17 mouse cellular contexts compared by ENCODE assay signal in the genomic region with DNA sequence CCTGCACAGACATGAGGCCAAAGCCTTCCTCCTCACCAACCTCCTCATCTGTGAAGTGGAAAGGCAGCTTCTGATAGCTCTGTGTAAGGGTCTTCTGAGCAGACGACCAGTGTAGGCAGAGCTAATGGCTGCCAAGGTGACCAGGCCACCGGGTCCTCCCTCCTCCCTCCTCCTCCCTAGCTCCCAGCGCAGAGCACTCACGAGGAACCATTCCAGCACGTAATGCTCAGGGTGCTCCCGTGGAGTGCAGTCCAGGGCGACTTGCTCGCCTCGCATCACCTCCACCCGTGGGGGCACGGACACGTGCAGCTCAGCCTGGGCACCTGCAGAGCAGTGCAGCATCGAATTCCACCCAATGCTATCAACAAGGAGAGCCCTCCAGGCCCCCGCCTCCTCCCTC. TPM values are rescaled to one million over a fixed set of nuclear protein-coding genes. Genes with fewer than 3 reads are reported as not detected.
DNase-seq lines count a peak whose midpoint lies in the region; ATAC-seq and TF ChIP-seq lines count a peak whose summit lies in the region.
"Had no signal": no experiment of that assay in that cellular context is flagged by ENCODE, and none has a peak within 500 bp of the region (broad histone marks: within the 10 kb centered on the region; RNA-seq: fewer than 3 reads in every experiment).

No protein-coding gene starts in this region.

- TF ChIP-seq CTCF in heart, postnatal 0 days (IDR thresholded peaks at IDR 0.05; ENCODE audit: low read depth) = no peak

- H3K4me3 ChIP-seq in heart, embryonic 11.5 days (ENCODE audit: low read depth, low read length) = peak overlapping the region; percentile 65
- H3K4me3 ChIP-seq in brown adipose tissue, adult 24 weeks (ENCODE audit: insufficient read depth, low read depth, low read length) = peak overlapping the region; percentile 21
- H3K4me3 ChIP-seq in heart, postnatal 0 days (ENCODE audit: low read depth, low read length) = peak overlapping the region; percentile 80
- peak overlapping the region; percentile 56 for H3K4me3 ChIP-seq in limb, embryonic 13.5 days
- H3K4me3 ChIP-seq in liver, embryonic 11.5 days (ENCODE audit: low read depth, low read length) = no peak overlapping the region
- H3K4me3 ChIP-seq: liver, embryonic 13.5 days had no signal

- H3K9me3 ChIP-seq in heart, embryonic 11.5 days (replicated peaks; ENCODE audit: control insufficient read depth, low read length) = no peaks in the 10 kb centered on the region
- H3K9me3 ChIP-seq in heart, postnatal 0 days (replicated peaks; ENCODE audit: control insufficient read depth, low read length) = no peaks in the 10 kb centered on the region
- no peaks in the 10 kb centered on the region for H3K9me3 ChIP-seq in limb, embryonic 13.5 days
- H3K9me3 ChIP-seq in liver, embryonic 11.5 days (ENCODE audit: control insufficient read depth, low read length) = no peaks in the 10 kb centered on the region
- H3K9me3 ChIP-seq: liver, embryonic 13.5 days had no signal

- intact Hi-C loops in left cerebral cortex, postnatal 25 days (cut with DNase I) = no loop called here

- peak overlapping the region; percentile 68 for H3K4me2 ChIP-seq in heart, embryonic 11.5 days
- H3K4me2 ChIP-seq in heart, postnatal 0 days (ENCODE audit: low read depth, low read length) = peak overlapping the region; percentile 93
- H3K4me2 ChIP-seq in limb, embryonic 13.5 days (replicated peaks) = peak overlapping the region; percentile 88
- H3K4me2 ChIP-seq in liver, embryonic 11.5 days = no peak overlapping the region
- H3K4me2 ChIP-seq: liver, embryonic 13.5 days had no signal

- no peak overlapping the region for H3K27ac ChIP-seq in heart, embryonic 11.5 days (ENCODE audit: low read depth, low read length)
- H3K27ac ChIP-seq in brown adipose tissue, adult 24 weeks (replicated peaks; ENCODE audit: low read depth, low read length) = 0 out of 2 replicates have a peak overlapping the region, but pooled peaks have one; percentile 10
- H3K27ac ChIP-seq in heart, postnatal 0 days (ENCODE audit: low read depth) = peak overlapping the region; percentile 87
- no peak overlapping the region for H3K27ac ChIP-seq in limb, embryonic 13.5 days
- H3K27ac ChIP-seq in liver, embryonic 11.5 days (ENCODE audit: low read depth, low read length) = no peak overlapping the region
- H3K27ac ChIP-seq: liver, embryonic 13.5 days had no signal

- 54% methylated on average over 14 of the region's 14 CpGs for WGBS in heart, embryonic 11.5 days (ENCODE audit: insufficient replicate concordance)
- WGBS in heart, postnatal 0 days = 30% methylated on average over 14 of the region's 14 CpGs
- WGBS in limb, embryonic 13.5 days = 68% methylated on average over 14 of the region's 14 CpGs
- WGBS in liver, embryonic 11.5 days = 66% methylated on average over 14 of the region's 14 CpGs

- peak overlapping the region; percentile 16; the same call in 1 of the 2 replicates for H3K9ac ChIP-seq in heart, embryonic 11.5 days (ENCODE audit: low read depth, low read length)
- peak overlapping the region; percentile 90 for H3K9ac ChIP-seq in heart, postnatal 0 days (replicated peaks; ENCODE audit: low read depth, low read length)
- 0 out of 2 replicates have a peak overlapping the region, but pooled peaks have one; percentile 53 for H3K9ac ChIP-seq in limb, embryonic 13.5 days
- H3K9ac ChIP-seq in liver, embryonic 11.5 days (ENCODE audit: low read depth, low read length) = no peak overlapping the region
- H3K9ac ChIP-seq: liver, embryonic 13.5 days had no signal

- ATAC-seq in heart, embryonic 11.5 days (replicated peaks; ENCODE audit: insufficient number of reproducible peaks, low FRiP score, low TSS enrichment) = no peak
- ATAC-seq in heart, postnatal 0 days (ENCODE audit: insufficient read depth, low read depth) = peak; percentile 40
- no peak for ATAC-seq in limb, embryonic 13.5 days (ENCODE audit: low FRiP score, low read depth)
- no peak for ATAC-seq in activated CD4-positive, CD25-positive, alpha-beta regulatory T cell, adult 4 months
- ATAC-seq in liver, embryonic 11.5 days (replicated peaks; ENCODE audit: low FRiP score) = no peak

- H3K36me3 ChIP-seq in heart, embryonic 11.5 days (ENCODE audit: control insufficient read depth, insufficient read depth, low read length) = peaks cover 3% of the 10 kb centered on the region; the same call in 1 of the 2 replicates
- peaks cover 38% of the 10 kb centered on the region for H3K36me3 ChIP-seq in heart, postnatal 0 days (replicated peaks; ENCODE audit: control insufficient read depth, insufficient read depth, low read length)
- H3K36me3 ChIP-seq in limb, embryonic 13.5 days = peaks cover 27% of the 10 kb centered on the region
- H3K36me3 ChIP-seq in liver, embryonic 11.5 days (ENCODE audit: control insufficient read depth, insufficient read depth, low read length) = peaks cover 4% of the 10 kb centered on the region; the same call in 1 of the 2 replicates
- H3K36me3 ChIP-seq: liver, embryonic 13.5 days had no signal

- no peak for DNase-seq in heart, adult 8-10 months (ENCODE audit: low spot score)
- DNase-seq in heart, postnatal 0 days (ENCODE audit: low spot score) = no peak
- DNase-seq in left cerebral cortex, postnatal 25 days (ENCODE audit: low spot score in 2 of 2) = no peak
- DNase-seq in liver, embryonic 11.5 days (ENCODE audit: low spot score) = no peak
- DNase-seq: adrenal gland, adult 2 months; gastrocnemius, postnatal 14 days; liver, embryonic 13.5 days; midbrain, embryonic 14.5 days had no signal

- no peaks in the 10 kb centered on the region; the same call in 1 of the 2 replicates for H3K27me3 ChIP-seq in heart, embryonic 11.5 days (ENCODE audit: control insufficient read depth, insufficient read depth, low read length)
- no peaks in the 10 kb centered on the region for H3K27me3 ChIP-seq in heart, postnatal 0 days (ENCODE audit: control insufficient read depth, insufficient read depth, low read length)
- 0 out of 2 replicates have a peak, but pooled peaks cover 14% of the 10 kb centered on the region for H3K27me3 ChIP-seq in limb, embryonic 13.5 days
- peaks cover 34% of the 10 kb centered on the region for H3K27me3 ChIP-seq in liver, embryonic 11.5 days (replicated peaks; ENCODE audit: control insufficient read depth, insufficient read depth, low read length)

- TF ChIP-seq EP300 in heart, postnatal 0 days (IDR thresholded peaks at IDR 0.05; ENCODE audit: low read depth) = no peak

- H3K4me1 ChIP-seq in heart, embryonic 11.5 days (ENCODE audit: control insufficient read depth, insufficient read depth, low read length) = peaks cover 26% of the 10 kb centered on the region
- peaks cover 31% of the 10 kb centered on the region for H3K4me1 ChIP-seq in brown adipose tissue, adult 24 weeks (ENCODE audit: control insufficient read depth, insufficient read depth, insufficient read length, low read length)
- peaks cover 23% of the 10 kb centered on the region for H3K4me1 ChIP-seq in heart, postnatal 0 days (ENCODE audit: control insufficient read depth, insufficient read depth)
- H3K4me1 ChIP-seq in limb, embryonic 13.5 days = peaks cover 33% of the 10 kb centered on the region
- peaks cover 14% of the 10 kb centered on the region for H3K4me1 ChIP-seq in liver, embryonic 11.5 days (replicated peaks; ENCODE audit: control insufficient read depth, insufficient read depth, low read length)

RNA-seq across cellular contexts. Expression of gene Bcam, which starts 2.6 kb away (rescaled TPM):
- 163 and 173 TPM in 2 replicates for polyA plus RNA-seq in heart, embryonic 11.5 days (2014; fragmentation: Nextera tagmentation; extraction: Ambion mirVana)
- 100 to 1,000 TPM; 185 to 199 (median 197) TPM for total RNA-seq in heart, adult 8-10 months (2022)
- 7.6 and 20.8 TPM in 2 replicates for polyA plus RNA-seq in brown adipose tissue, adult 24 weeks (2012; ENCODE audit: insufficient read depth, insufficient read length, missing spikeins)
- total RNA-seq in heart, postnatal 0 days (2014; rRNA removed; ENCODE audit: low replicate concordance) = 697 and 786 TPM in 2 replicates
- polyA plus RNA-seq in heart, postnatal 0 days (2015; fragmentation: Nextera tagmentation; extraction: Ambion mirVana) = 293 and 303 TPM in 2 replicates
- 69.0 and 72.7 TPM in 2 replicates for polyA plus RNA-seq in limb, embryonic 13.5 days (2015; fragmentation: Nextera tagmentation; extraction: Ambion mirVana)
- total RNA-seq in left cerebral cortex, postnatal 25 days (2021) = 10 to 100 TPM; 10.4 to 12.5 TPM
- 1 to 10 TPM; 1.4 to 1.6 TPM for polyA plus RNA-seq in activated CD4-positive, CD25-positive, alpha-beta regulatory T cell, adult 4 months (2017; shearing (Covaris generic))
- polyA plus RNA-seq in liver, embryonic 11.5 days (2014; fragmentation: Nextera tagmentation; extraction: Ambion mirVana) = 17.5 and 21.8 TPM in 2 replicates
- total RNA-seq: neutrophil, adult 5-6 weeks had no signal

RNA-seq across cellular contexts. Expression of gene Nectin2, which starts 18.0 kb away (rescaled TPM):
- polyA plus RNA-seq in heart, embryonic 11.5 days (2014; fragmentation: Nextera tagmentation; extraction: Ambion mirVana) = 87.0 and 100 TPM in 2 replicates
- total RNA-seq in heart, adult 8-10 months (2022) = 10 to 100 TPM; 24.8 to 37.3 (median 34.9) TPM
- 36.0 and 38.3 TPM in 2 replicates for polyA plus RNA-seq in brown adipose tissue, adult 24 weeks (2012; ENCODE audit: insufficient read depth, insufficient read length, missing spikeins)
- 76.5 and 81.3 TPM in 2 replicates for total RNA-seq in heart, postnatal 0 days (2014; rRNA removed; ENCODE audit: low replicate concordance)
- 43.6 and 44.8 TPM in 2 replicates for polyA plus RNA-seq in heart, postnatal 0 days (2015; fragmentation: Nextera tagmentation; extraction: Ambion mirVana)
- polyA plus RNA-seq in limb, embryonic 13.5 days (2015; fragmentation: Nextera tagmentation; extraction: Ambion mirVana) = 88.6 and 88.7 TPM in 2 replicates
- 1 to 10 TPM; 7.4 to 9.3 TPM for total RNA-seq in left cerebral cortex, postnatal 25 days (2021)
- polyA plus RNA-seq in activated CD4-positive, CD25-positive, alpha-beta regulatory T cell, adult 4 months (2017; shearing (Covaris generic)) = under 1 TPM in 1 of 2 experiments, not detected in 1; 0.56 TPM
- polyA plus RNA-seq in liver, embryonic 11.5 days (2014; fragmentation: Nextera tagmentation; extraction: Ambion mirVana) = 55.9 and 58.4 TPM in 2 replicates

RNA-seq across cellular contexts. Expression of gene Cblc, which starts 28.4 kb away (rescaled TPM):
- polyA plus RNA-seq in heart, embryonic 11.5 days (2014; fragmentation: Nextera tagmentation; extraction: Ambion mirVana) = 0.20 and 0.24 TPM in 2 replicates
- total RNA-seq in heart, adult 8-10 months (2022) = under 1 TPM in 2 of 4 experiments, not detected in 2; 0.37 to 0.76 TPM
- polyA plus RNA-seq in brown adipose tissue, adult 24 weeks (2012; ENCODE audit: insufficient read depth, insufficient read length, missing spikeins) = 1.6 TPM in 1 of 2 replicates, not detected in the other
- 0.35 TPM in 1 of 2 replicates, not detected in the other for total RNA-seq in heart, postnatal 0 days (2014; rRNA removed; ENCODE audit: low replicate concordance)
- 0.36 and 0.37 TPM in 2 replicates for polyA plus RNA-seq in heart, postnatal 0 days (2015; fragmentation: Nextera tagmentation; extraction: Ambion mirVana)
- polyA plus RNA-seq in limb, embryonic 13.5 days (2015; fragmentation: Nextera tagmentation; extraction: Ambion mirVana) = 4.2 and 4.9 TPM in 2 replicates
- not detected for total RNA-seq in left cerebral cortex, postnatal 25 days (2021)
- polyA plus RNA-seq in activated CD4-positive, CD25-positive, alpha-beta regulatory T cell, adult 4 months (2017; shearing (Covaris generic)) = not detected
- 1.4 TPM in 2 replicates for polyA plus RNA-seq in liver, embryonic 11.5 days (2014; fragmentation: Nextera tagmentation; extraction: Ambion mirVana)
- total RNA-seq: adrenal gland, adult 2 months; gastrocnemius, postnatal 14 days; layer of hippocampus, postnatal 14 days had no signal
- polyA plus RNA-seq: adrenal gland, adult 2 months; C2C12; cortical plate, adult 2 months; midbrain, embryonic 14.5 days; testis, adult 2 months had no signal

RNA-seq across cellular contexts. Expression of gene Tomm40, which starts 53.0 kb away (rescaled TPM):
- polyA plus RNA-seq in heart, embryonic 11.5 days (2014; fragmentation: Nextera tagmentation; extraction: Ambion mirVana) = 142 and 154 TPM in 2 replicates
- total RNA-seq in heart, adult 8-10 months (2022) = 100 to 1,000 TPM in 1 of 4 experiments, 10 to 100 TPM in 3; 94.0 to 101 (median 99.2) TPM
- polyA plus RNA-seq in brown adipose tissue, adult 24 weeks (2012; ENCODE audit: insufficient read depth, insufficient read length, missing spikeins) = 64.2 and 86.3 TPM in 2 replicates
- 170 and 172 TPM in 2 replicates for total RNA-seq in heart, postnatal 0 days (2014; rRNA removed; ENCODE audit: low replicate concordance)
- polyA plus RNA-seq in heart, postnatal 0 days (2015; fragmentation: Nextera tagmentation; extraction: Ambion mirVana) = 164 and 166 TPM in 2 replicates
- polyA plus RNA-seq in limb, embryonic 13.5 days (2015; fragmentation: Nextera tagmentation; extraction: Ambion mirVana) = 126 and 133 TPM in 2 replicates
- total RNA-seq in left cerebral cortex, postnatal 25 days (2021) = 100 to 1,000 TPM; 112 to 115 TPM
- 10 to 100 TPM in 1 of 2 experiments, 1 to 10 TPM in 1; 5.7 to 11.7 TPM for polyA plus RNA-seq in activated CD4-positive, CD25-positive, alpha-beta regulatory T cell, adult 4 months (2017; shearing (Covaris generic))
- polyA plus RNA-seq in liver, embryonic 11.5 days (2014; fragmentation: Nextera tagmentation; extraction: Ambion mirVana) = 259 and 264 TPM in 2 replicates

RNA-seq across cellular contexts. Expression of gene Bcl3, which starts 54.3 kb away (rescaled TPM):
- polyA plus RNA-seq in heart, embryonic 11.5 days (2014; fragmentation: Nextera tagmentation; extraction: Ambion mirVana) = 1.0 and 1.5 TPM in 2 replicates
- 1 to 10 TPM; 2.1 to 4.4 (median 3.5) TPM for total RNA-seq in heart, adult 8-10 months (2022)
- polyA plus RNA-seq in brown adipose tissue, adult 24 weeks (2012; ENCODE audit: insufficient read depth, insufficient read length, missing spikeins) = 14.7 and 24.3 TPM in 2 replicates
- 1.7 and 6.7 TPM in 2 replicates for total RNA-seq in heart, postnatal 0 days (2014; rRNA removed; ENCODE audit: low replicate concordance)
- polyA plus RNA-seq in heart, postnatal 0 days (2015; fragmentation: Nextera tagmentation; extraction: Ambion mirVana) = 1.6 and 2.0 TPM in 2 replicates
- polyA plus RNA-seq in limb, embryonic 13.5 days (2015; fragmentation: Nextera tagmentation; extraction: Ambion mirVana) = 1.5 and 2.0 TPM in 2 replicates
- under 1 TPM; 0.46 to 0.53 TPM for total RNA-seq in left cerebral cortex, postnatal 25 days (2021)
- polyA plus RNA-seq in activated CD4-positive, CD25-positive, alpha-beta regulatory T cell, adult 4 months (2017; shearing (Covaris generic)) = 10 to 100 TPM; 15.9 to 19.5 TPM
- polyA plus RNA-seq in liver, embryonic 11.5 days (2014; fragmentation: Nextera tagmentation; extraction: Ambion mirVana) = 5.4 and 7.0 TPM in 2 replicates

Comparison
In these comparisons a context has a peak if more than half of its experiments do, and no peak if none do; other contexts are left out.
1. H3K27ac ChIP-seq: peak in brown adipose tissue, adult 24 weeks (single experiment) and heart, postnatal 0 days (single experiment); none in heart, embryonic 11.5 days (single experiment), limb, embryonic 13.5 days (single experiment) and liver, embryonic 11.5 days (single experiment).
2. RNA of gene Nectin2, which starts 18.0 kb away (polyA plus RNA-seq): 88.6 to 88.7 TPM in limb, embryonic 13.5 days, 87.0 to 100 TPM in heart, embryonic 11.5 days, 55.9 to 58.4 TPM in liver, embryonic 11.5 days, 43.6 to 44.8 TPM in heart, postnatal 0 days and 36.0 to 38.3 TPM in brown adipose tissue, adult 24 weeks; 0.56 TPM in activated CD4-positive, CD25-positive, alpha-beta regulatory T cell, adult 4 months; every median in the first group is over 10 times any median in the second.